Mouse (Mus musculus) C2C12 (cell line): ENCODE data around the gene Gpn2. TPM values are rescaled to one million over a fixed set of nuclear protein-coding genes. Genes with fewer than 3 reads are reported as not detected.

Experiments
- H3K27me3 ChIP-seq: one replicate; pipeline ENCODE4 v1.6.1; 2011; ENCODE audit not compliant: control insufficient read depth, insufficient read depth, insufficient read length
- H3K36me3 ChIP-seq: one replicate; pipeline ENCODE4 v1.6.1; 2011; ENCODE audit not compliant: control insufficient read depth, insufficient read depth
- H3K4me3 ChIP-seq: one replicate; pipeline ENCODE4 v1.5.1; 2011; ENCODE audit warnings: mild to moderate bottlenecking, control low read depth; ENCODE audit not compliant: poor library complexity, insufficient read depth, severe bottlenecking
- H3K79me2 ChIP-seq: one replicate; pipeline ENCODE4 v1.6.1; 2011; ENCODE audit not compliant: control insufficient read depth, insufficient read depth
- H3K79me3 ChIP-seq: one replicate; pipeline ENCODE4 v1.6.1; 2011; ENCODE audit warnings: low read depth, control low read depth
- H3ac ChIP-seq: one replicate; pipeline ENCODE3; 2011; ENCODE audit warnings: low read depth; ENCODE audit not compliant: control insufficient read depth, insufficient read length
- CEBPB ChIP-seq: IDR thresholded peaks from one replicate; pipeline ENCODE4 v1.6.1; 2011; ENCODE audit warnings: low read depth, mild to moderate bottlenecking, control low read depth, moderate library complexity
- CTCF ChIP-seq: IDR thresholded peaks from one replicate; pipeline ENCODE4 v1.5.1; 2011; ENCODE audit not compliant: control insufficient read depth, insufficient read depth, insufficient read length
- FOSL1 ChIP-seq: IDR thresholded peaks from one replicate; pipeline ENCODE4 v1.8.0; 2011; ENCODE audit warnings: mild to moderate bottlenecking, low read length; ENCODE audit not compliant: poor library complexity, insufficient read depth, severe bottlenecking
- MAX ChIP-seq: IDR thresholded peaks from one replicate; pipeline ENCODE4 v1.6.1; 2011; ENCODE audit warnings: mild to moderate bottlenecking, control low read depth
- MYOD1 ChIP-seq: IDR thresholded peaks from one replicate; pipeline ENCODE4 v1.6.1; 2011; ENCODE audit warnings: low read depth; ENCODE audit not compliant: control insufficient read depth, insufficient read length
- MYOG ChIP-seq: IDR thresholded peaks from one replicate; pipeline ENCODE4 v1.6.1; 2011; ENCODE audit not compliant: control insufficient read depth, insufficient read length; ENCODE audit errors: extremely low read depth
- USF1 ChIP-seq: IDR thresholded peaks from one replicate; pipeline ENCODE4 v1.6.1; 2011; ENCODE audit warnings: low read depth, mild to moderate bottlenecking, control low read depth, moderate library complexity
- polyA plus RNA-seq: library from polyadenylated mRNA; unstranded; fragments of >200 nt; fragmentation: generic; extraction: Trizol; gene quantifications from one replicate; pipeline ENCODE4 v1.2.1, GENCODE M21; 2012; ENCODE audit warnings: missing spikeins

The Gpn2 gene
- polyA plus RNA-seq, 1 experiment: 44.1 TPM

- H3K36me3 ChIP-seq: peaks cover 4% of the 10 kb centered on the region
- no peaks in the 10 kb centered on the region for H3K79me2 ChIP-seq
- TF ChIP-seq MAX (no peak), USF1 (no peak), CEBPB (no peak), CTCF (no peak), FOSL1 (no peak), MYOD1 (no peak), MYOG (no peak)
- H3K4me3 ChIP-seq: no peak overlapping the region
- no peaks in the 10 kb centered on the region for H3K79me3 ChIP-seq
- H3ac ChIP-seq: no peak overlapping the region
- H3K27me3 ChIP-seq: no peaks in the 10 kb centered on the region
These were observed 29.7 kb downstream of the Gpn2 start for GRCm38 (mm10) chr4:133613867-133614266.

GRCm38 (mm10) chr4:133614274-133614761, 30.2 kb downstream of the Gpn2 start:
- TF ChIP-seq CTCF (no peak), USF1 (peak; percentile 30), CEBPB (no peak), MYOG (no peak), MAX (peak; percentile 95), FOSL1 (peak; percentile 10), MYOD1 (peak; percentile 29)
- no peaks in the 10 kb centered on the region for H3K27me3 ChIP-seq
- H3K79me3 ChIP-seq: no peaks in the 10 kb centered on the region
- H3K79me2 ChIP-seq: no peaks in the 10 kb centered on the region
- no peak overlapping the region for H3K4me3 ChIP-seq
- peaks cover 4% of the 10 kb centered on the region for H3K36me3 ChIP-seq
- no peak overlapping the region for H3ac ChIP-seq

- TF ChIP-seq USF1 (no peak), CTCF (no peak), MYOG (no peak), MYOD1 (no peak), MAX (no peak)
- H3K27me3 ChIP-seq: no peaks in the 10 kb centered on the region
- H3ac ChIP-seq: no peak overlapping the region
- H3K36me3 ChIP-seq: peaks cover 4% of the 10 kb centered on the region
- peaks cover 1% of the 10 kb centered on the region for H3K79me3 ChIP-seq
- H3K4me3 ChIP-seq: no peak overlapping the region
- H3K79me2 ChIP-seq: no peaks in the 10 kb centered on the region
These were observed 31.3 kb downstream of the Gpn2 start for GRCm38 (mm10) chr4:133615416-133615815.

GRCm38 (mm10) chr4:133617936-133618335, 33.8 kb downstream of the Gpn2 start:
- no peaks in the 10 kb centered on the region for H3K27me3 ChIP-seq
- TF ChIP-seq CEBPB (no peak), MYOD1 (no peak), MYOG (no peak), USF1 (no peak), MAX (no peak), FOSL1 (no peak), CTCF (no peak)
- no peaks in the 10 kb centered on the region for H3K79me2 ChIP-seq
- peaks cover 1% of the 10 kb centered on the region for H3K79me3 ChIP-seq
- no peak overlapping the region for H3ac ChIP-seq
- H3K36me3 ChIP-seq: peaks cover 4% of the 10 kb centered on the region
- no peak overlapping the region for H3K4me3 ChIP-seq

GRCm38 (mm10) chr4:133619473-133620136, 35.4 kb downstream of the Gpn2 start:
- Histone ChIP-seq H3K27me3 (no peaks in the 10 kb centered on the region), H3K36me3 (peaks cover 4% of the 10 kb centered on the region), H3ac (no peak overlapping the region), H3K4me3 (no peak overlapping the region), H3K79me3 (peaks cover 1% of the 10 kb centered on the region), H3K79me2 (no peaks in the 10 kb centered on the region)
- TF ChIP-seq MYOD1 (no peak), MYOG (no peak), FOSL1 (no peak), CEBPB (no peak), USF1 (no peak), CTCF (no peak), MAX (no peak)
